ENCODE assay signal across 17 mouse cellular contexts in the genomic region with DNA sequence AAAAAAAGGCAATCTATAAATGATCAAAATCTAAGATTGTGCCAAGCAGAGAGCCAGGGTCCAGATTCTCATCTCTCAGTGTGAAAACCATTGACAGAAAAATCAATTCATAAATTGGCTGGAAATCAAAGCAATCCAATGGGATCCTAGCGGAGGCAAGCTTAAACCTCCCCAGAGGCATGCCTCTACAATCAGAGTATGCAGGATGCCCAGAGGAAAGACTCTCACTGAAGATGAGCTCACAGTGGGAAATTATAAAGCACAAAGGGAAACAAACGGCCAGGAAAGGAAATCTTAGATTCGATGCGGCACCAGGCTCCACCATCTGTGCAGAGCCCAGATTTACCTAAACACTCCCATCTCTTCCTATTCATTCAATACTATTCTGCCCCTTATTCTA.
DNase-seq lines count a peak whose midpoint lies in the region; ATAC-seq and TF ChIP-seq lines count a peak whose summit lies in the region.
"Had no signal": no experiment of that assay in that cellular context is flagged by ENCODE, and none has a peak within 500 bp of the region (broad histone marks: within the 10 kb centered on the region; RNA-seq: fewer than 3 reads in every experiment).

No protein-coding gene starts in this region.

- no peak overlapping the region for H3K4me2 ChIP-seq in forebrain, embryonic 16.5 days (ENCODE audit: low read length)
- no peak overlapping the region for H3K4me2 ChIP-seq in forebrain, embryonic 12.5 days
- no peak overlapping the region for H3K4me2 ChIP-seq in hindbrain, embryonic 14.5 days (replicated peaks)
- H3K4me2 ChIP-seq in hindbrain, postnatal 0 days (ENCODE audit: low read depth, low read length), result no peak overlapping the region
- no peak overlapping the region for H3K4me2 ChIP-seq in midbrain, postnatal 0 days (ENCODE audit: low read depth, low read length, poor library complexity, severe bottlenecking)
- no peak overlapping the region for H3K4me2 ChIP-seq in midbrain, embryonic 11.5 days
- H3K4me2 ChIP-seq: heart, embryonic 11.5 days; limb, embryonic 12.5 days; liver, embryonic 11.5 days had no signal

- no peaks in the 10 kb centered on the region for H3K27me3 ChIP-seq in forebrain, embryonic 16.5 days (replicated peaks; ENCODE audit: control insufficient read depth, insufficient read depth, low read length)
- no peaks in the 10 kb centered on the region for H3K27me3 ChIP-seq in forebrain, embryonic 12.5 days
- no peaks in the 10 kb centered on the region for H3K27me3 ChIP-seq in hindbrain, embryonic 14.5 days (ENCODE audit: control insufficient read depth, insufficient read depth, low read length)
- H3K27me3 ChIP-seq in hindbrain, postnatal 0 days (ENCODE audit: insufficient read depth, low read length), result no peaks in the 10 kb centered on the region
- no peaks in the 10 kb centered on the region for H3K27me3 ChIP-seq in midbrain, postnatal 0 days (ENCODE audit: insufficient read depth, low read length)
- H3K27me3 ChIP-seq in midbrain, embryonic 11.5 days (ENCODE audit: control insufficient read depth, insufficient read depth, low read length), result no peaks in the 10 kb centered on the region
- H3K27me3 ChIP-seq: limb, embryonic 12.5 days had no signal

- H3K9ac ChIP-seq in forebrain, embryonic 16.5 days (replicated peaks; ENCODE audit: low read depth, low read length), result no peak overlapping the region
- H3K9ac ChIP-seq in forebrain, embryonic 12.5 days, result no peak overlapping the region
- H3K9ac ChIP-seq in hindbrain, embryonic 14.5 days, result no peak overlapping the region
- H3K9ac ChIP-seq in hindbrain, postnatal 0 days (replicated peaks; ENCODE audit: low read length), result no peak overlapping the region
- H3K9ac ChIP-seq in midbrain, postnatal 0 days (replicated peaks; ENCODE audit: low read length, poor library complexity, severe bottlenecking), result no peak overlapping the region
- no peak overlapping the region for H3K9ac ChIP-seq in midbrain, embryonic 11.5 days (ENCODE audit: low read length)
- H3K9ac ChIP-seq: limb, embryonic 12.5 days; liver, postnatal 0 days had no signal

- peak; percentile 29; the same call in 1 of the 2 replicates for ATAC-seq in forebrain, embryonic 16.5 days
- ATAC-seq in forebrain, embryonic 12.5 days (ENCODE audit: low FRiP score), result no peak
- ATAC-seq in hindbrain, embryonic 14.5 days (ENCODE audit: low FRiP score), result no peak
- no peak for ATAC-seq in hindbrain, postnatal 0 days
- no peak for ATAC-seq in midbrain, postnatal 0 days (ENCODE audit: low FRiP score)
- no peak for ATAC-seq in midbrain, embryonic 11.5 days (ENCODE audit: low FRiP score)
- ATAC-seq: intestine, embryonic 16.5 days; liver, postnatal 0 days; lung, postnatal 0 days had no signal

- H3K27ac ChIP-seq in forebrain, embryonic 16.5 days (ENCODE audit: low read length), result no peak overlapping the region
- H3K27ac ChIP-seq in forebrain, embryonic 12.5 days, result no peak overlapping the region
- peak overlapping the region; percentile 7; the same call in 1 of the 2 replicates for H3K27ac ChIP-seq in hindbrain, embryonic 14.5 days
- H3K27ac ChIP-seq in hindbrain, postnatal 0 days, result no peak overlapping the region
- H3K27ac ChIP-seq in midbrain, postnatal 0 days (ENCODE audit: low read depth, low read length), result peak overlapping the region; percentile 12; the same call in 1 of the 2 replicates
- H3K27ac ChIP-seq in midbrain, embryonic 11.5 days (ENCODE audit: low read depth, low read length), result no peak overlapping the region
- H3K27ac ChIP-seq: limb, embryonic 12.5 days; macrophage had no signal

- no peak for TF ChIP-seq CTCF in hindbrain, postnatal 0 days (IDR thresholded peaks at IDR 0.05; ENCODE audit: low read depth)
- TF ChIP-seq CTCF in midbrain, postnatal 0 days (IDR thresholded peaks at IDR 0.05), result no peak

- no peaks in the 10 kb centered on the region for H3K9me3 ChIP-seq in forebrain, embryonic 16.5 days (ENCODE audit: control insufficient read depth, low read length)
- H3K9me3 ChIP-seq in forebrain, embryonic 12.5 days, result no peaks in the 10 kb centered on the region
- H3K9me3 ChIP-seq in hindbrain, embryonic 14.5 days (ENCODE audit: control insufficient read depth, low read length), result no peaks in the 10 kb centered on the region
- no peaks in the 10 kb centered on the region for H3K9me3 ChIP-seq in hindbrain, postnatal 0 days (ENCODE audit: low read length)
- H3K9me3 ChIP-seq in midbrain, postnatal 0 days (ENCODE audit: low read length), result no peaks in the 10 kb centered on the region
- H3K9me3 ChIP-seq in midbrain, embryonic 11.5 days (ENCODE audit: control insufficient read depth, low read length), result no peaks in the 10 kb centered on the region
- H3K9me3 ChIP-seq: limb, embryonic 12.5 days had no signal

- H3K4me3 ChIP-seq in forebrain, embryonic 16.5 days (replicated peaks; ENCODE audit: low read length), result no peak overlapping the region
- no peak overlapping the region for H3K4me3 ChIP-seq in forebrain, embryonic 12.5 days (replicated peaks)
- no peak overlapping the region for H3K4me3 ChIP-seq in hindbrain, embryonic 14.5 days (replicated peaks; ENCODE audit: low read length)
- H3K4me3 ChIP-seq in hindbrain, postnatal 0 days (ENCODE audit: low read length), result no peak overlapping the region
- H3K4me3 ChIP-seq in midbrain, postnatal 0 days (ENCODE audit: low read depth, low read length), result no peak overlapping the region
- H3K4me3 ChIP-seq in midbrain, embryonic 11.5 days (ENCODE audit: low read depth, low read length), result no peak overlapping the region
- H3K4me3 ChIP-seq: limb, embryonic 12.5 days had no signal

- 63% methylated on average over 4 of the region's 4 CpGs for WGBS in forebrain, embryonic 16.5 days
- WGBS in forebrain, embryonic 12.5 days, result 71% methylated on average over 4 of the region's 4 CpGs
- 56% methylated on average over 4 of the region's 4 CpGs for WGBS in hindbrain, embryonic 14.5 days
- WGBS in hindbrain, postnatal 0 days, result 43% methylated on average over 4 of the region's 4 CpGs
- 37% methylated on average over 4 of the region's 4 CpGs for WGBS in midbrain, postnatal 0 days
- WGBS in midbrain, embryonic 11.5 days, result 76% methylated on average over 4 of the region's 4 CpGs

- peaks cover 8% of the 10 kb centered on the region for H3K4me1 ChIP-seq in forebrain, embryonic 16.5 days (replicated peaks; ENCODE audit: control insufficient read depth, insufficient read depth, low read length)
- peaks cover 3% of the 10 kb centered on the region; the same call in 1 of the 2 replicates for H3K4me1 ChIP-seq in forebrain, embryonic 12.5 days
- peaks cover 12% of the 10 kb centered on the region; the same call in 1 of the 2 replicates for H3K4me1 ChIP-seq in hindbrain, embryonic 14.5 days (replicated peaks; ENCODE audit: control insufficient read depth, insufficient read depth, low read length)
- 0 out of 2 replicates have a peak, but pooled peaks cover 3% of the 10 kb centered on the region for H3K4me1 ChIP-seq in hindbrain, postnatal 0 days (ENCODE audit: insufficient read depth, low read length)
- peaks cover 11% of the 10 kb centered on the region for H3K4me1 ChIP-seq in midbrain, postnatal 0 days (ENCODE audit: insufficient read depth, low read length)
- H3K4me1 ChIP-seq in midbrain, embryonic 11.5 days (ENCODE audit: control insufficient read depth, insufficient read depth, low read length), result no peaks in the 10 kb centered on the region
- H3K4me1 ChIP-seq: limb, embryonic 12.5 days had no signal

- no peaks in the 10 kb centered on the region for H3K36me3 ChIP-seq in forebrain, embryonic 16.5 days (ENCODE audit: control insufficient read depth, insufficient read depth)
- H3K36me3 ChIP-seq in forebrain, embryonic 12.5 days (replicated peaks), result no peaks in the 10 kb centered on the region
- H3K36me3 ChIP-seq in hindbrain, embryonic 14.5 days (replicated peaks; ENCODE audit: control insufficient read depth, insufficient read depth), result no peaks in the 10 kb centered on the region
- H3K36me3 ChIP-seq in hindbrain, postnatal 0 days (ENCODE audit: insufficient read depth, low read length), result no peaks in the 10 kb centered on the region
- H3K36me3 ChIP-seq in midbrain, postnatal 0 days (ENCODE audit: insufficient read depth, low read length), result no peaks in the 10 kb centered on the region
- H3K36me3 ChIP-seq in midbrain, embryonic 11.5 days (ENCODE audit: control insufficient read depth, insufficient read depth, low read length), result no peaks in the 10 kb centered on the region
- H3K36me3 ChIP-seq: limb, embryonic 12.5 days had no signal

- DNase-seq in hindbrain, embryonic 14.5 days (ENCODE audit: low spot score), result no peak
- no peak for DNase-seq in hindbrain, postnatal 0 days (ENCODE audit: low spot score)
- DNase-seq in midbrain, postnatal 0 days (ENCODE audit: low spot score), result no peak
- DNase-seq in midbrain, embryonic 11.5 days (ENCODE audit: low spot score, missing footprints), result no peak
- DNase-seq in cerebellum, postnatal 36 days, result no peak
- DNase-seq: adrenal gland, postnatal 25 days; cerebellum, adult 9-10 months; kidney, postnatal 25 days; liver, postnatal 0 days had no signal

Comparison
In these comparisons a context has a peak if more than half of its experiments do, and no peak if none do; other contexts are left out.
1. H3K27ac ChIP-seq: peak in hindbrain, embryonic 14.5 days (single experiment) and midbrain, postnatal 0 days (single experiment); none in forebrain, embryonic 16.5 days (single experiment), forebrain, embryonic 12.5 days (single experiment), hindbrain, postnatal 0 days (single experiment) and midbrain, embryonic 11.5 days (single experiment).